In genomic region chr9:95555233-95555740, GRCm38 (mm10) we compare ENCODE assay signal across 23 mouse cellular contexts. TPM values are rescaled to one million over a fixed set of nuclear protein-coding genes. Genes with fewer than 3 reads are reported as not detected.
DNase-seq lines count a peak whose midpoint lies in the region; ATAC-seq and TF ChIP-seq lines count a peak whose summit lies in the region.
"Had no signal": no experiment of that assay in that cellular context is flagged by ENCODE, and none has a peak within 500 bp of the region (broad histone marks: within the 10 kb centered on the region; RNA-seq: fewer than 3 reads in every experiment).

No protein-coding gene starts in this region.

- peaks cover 35% of the 10 kb centered on the region for H3K27me3 ChIP-seq in liver, embryonic 12.5 days (replicated peaks)
- H3K27me3 ChIP-seq in midbrain, embryonic 13.5 days, result peaks cover 35% of the 10 kb centered on the region
- H3K27me3 ChIP-seq: CH12.LX had no signal

- peak overlapping the region; percentile 50 for H3K4me2 ChIP-seq in liver, embryonic 12.5 days
- no peak overlapping the region for H3K4me2 ChIP-seq in midbrain, embryonic 13.5 days (replicated peaks)
- H3K4me2 ChIP-seq: forebrain, embryonic 12.5 days; hindbrain, embryonic 13.5 days; lung, embryonic 14.5 days had no signal

- H3K27ac ChIP-seq in liver, embryonic 12.5 days, result peak overlapping the region; percentile 91
- no peak overlapping the region for H3K27ac ChIP-seq in midbrain, embryonic 13.5 days
- H3K27ac ChIP-seq: embryonic facial prominence, embryonic 10.5 days; forebrain, embryonic 12.5 days; heart, adult 2 months; hindbrain, embryonic 13.5 days; kidney, postnatal 0 days had no signal

- H3K36me3 ChIP-seq in liver, embryonic 12.5 days, result no peaks in the 10 kb centered on the region
- no peaks in the 10 kb centered on the region for H3K36me3 ChIP-seq in midbrain, embryonic 13.5 days
- H3K36me3 ChIP-seq: embryonic facial prominence, embryonic 10.5 days; forebrain, embryonic 12.5 days; G1E; hindbrain, embryonic 13.5 days had no signal

- no peak for TF ChIP-seq CTCF in lung, adult 2 months (IDR thresholded peaks at IDR 0.05; ENCODE audit: insufficient read depth, low read length)

- no peak for TF ChIP-seq POLR2A in lung, adult 2 months (IDR thresholded peaks at IDR 0.05; ENCODE audit: borderline replicate concordance, extremely low read depth, low read depth, low read length)

- 55% methylated on average over 5 of the region's 5 CpGs for WGBS in liver, embryonic 12.5 days (ENCODE audit: insufficient replicate concordance)
- WGBS in lung, adult 2 months, result 72% methylated on average over 5 of the region's 5 CpGs
- WGBS in midbrain, embryonic 13.5 days, result 76% methylated on average over 5 of the region's 5 CpGs

- peak; percentile 17 for ATAC-seq in erythroblast, adult 5-6 weeks (replicated peaks; ENCODE audit: low FRiP score, poor library complexity, severe bottlenecking)
- ATAC-seq in liver, embryonic 12.5 days, result peak; percentile 23; the same call in 1 of the 2 replicates
- ATAC-seq in megakaryocyte-erythroid progenitor cell, adult 5-6 weeks (replicated peaks; ENCODE audit: low FRiP score, low TSS enrichment, poor library complexity, severe bottlenecking), result peak; percentile 4
- no peak for ATAC-seq in midbrain, embryonic 13.5 days
- ATAC-seq: activated CD4-positive, CD25-positive, alpha-beta regulatory T cell, adult 4 months; inflammation-experienced regulatory T-cells, adult 6 months had no signal

- H3K9me3 ChIP-seq in liver, embryonic 12.5 days (replicated peaks), result no peaks in the 10 kb centered on the region
- no peaks in the 10 kb centered on the region for H3K9me3 ChIP-seq in midbrain, embryonic 13.5 days
- H3K9me3 ChIP-seq: embryonic facial prominence, embryonic 10.5 days; forebrain, embryonic 12.5 days; hindbrain, embryonic 13.5 days had no signal

- H3K9ac ChIP-seq in liver, embryonic 12.5 days, result peak overlapping the region; percentile 56
- H3K9ac ChIP-seq in midbrain, embryonic 13.5 days (replicated peaks), result no peak overlapping the region
- H3K9ac ChIP-seq: forebrain, embryonic 12.5 days; hindbrain, embryonic 13.5 days; lung, embryonic 14.5 days had no signal

- H3K4me1 ChIP-seq in liver, embryonic 12.5 days, result peaks cover 96% of the 10 kb centered on the region
- H3K4me1 ChIP-seq in lung, adult 2 months (ENCODE audit: control insufficient read depth, insufficient read depth, low read length), result no peaks in the 10 kb centered on the region
- peaks cover 13% of the 10 kb centered on the region for H3K4me1 ChIP-seq in midbrain, embryonic 13.5 days (replicated peaks)

- DNase-seq in MEL-GATA-1-ER (ENCODE audit: extremely low read depth, low read depth), result peak; percentile 64
- DNase-seq in ovary, adult 18-20 months (ENCODE audit: low spot score), result no peak
- DNase-seq in lung, adult 2 months, result no peak
- DNase-seq: adrenal gland, postnatal 14 days; B cell, adult 2 months; gastrocnemius, postnatal 36 days; heart, adult 2 months; kidney, adult 18-20 months; lung, embryonic 14.5 days; midbrain, embryonic 14.5 days; right cerebral cortex, postnatal 4 days had no signal

- no peak overlapping the region for H3K4me3 ChIP-seq in liver, embryonic 12.5 days
- H3K4me3 ChIP-seq in lung, adult 2 months (replicated peaks; ENCODE audit: extremely low read depth, low read depth, low read length), result no peak overlapping the region
- H3K4me3 ChIP-seq in midbrain, embryonic 13.5 days (replicated peaks), result no peak overlapping the region
- H3K4me3 ChIP-seq: embryonic facial prominence, embryonic 10.5 days; forebrain, embryonic 12.5 days; heart, adult 2 months; hindbrain, embryonic 13.5 days had no signal

RNA-seq across cellular contexts. Expression of gene Paqr9, which starts 4.2 kb away (rescaled TPM):
- total RNA-seq in erythroblast, adult 5-6 weeks (2015; ENCODE audit: low replicate concordance), result 89.2 and 103 TPM in 2 replicates
- 114 and 145 TPM in 2 replicates for total RNA-seq in erythroblast, adult 5-6 weeks (2017; ENCODE audit: low replicate concordance)
- 14.2 and 14.3 TPM in 2 replicates for polyA plus RNA-seq in liver, embryonic 12.5 days (2016; fragmentation: Nextera tagmentation; extraction: Ambion mirVana)
- total RNA-seq in megakaryocyte-erythroid progenitor cell, adult 5-6 weeks (2014; fragmentation: Nextera tagmentation), result 31.8 and 38.8 TPM in 2 replicates
- total RNA-seq in megakaryocyte-erythroid progenitor cell, adult 5-6 weeks (2017), result 18.1 and 22.1 TPM in 2 replicates
- 1.8 and 2.0 TPM in 2 replicates for polyA plus RNA-seq in lung, adult 2 months (2012; rRNA removed)
- 1.8 and 1.9 TPM in 2 replicates for polyA plus RNA-seq in midbrain, embryonic 13.5 days (2015; fragmentation: Nextera tagmentation; extraction: Ambion mirVana)
- total RNA-seq: CH12.LX had no signal
- polyA plus RNA-seq: G1E; inflammation-experienced regulatory T-cells, adult 6 months; lung, embryonic 14.5 days had no signal

RNA-seq across cellular contexts. Expression of gene U2surp, which starts 43.5 kb away (rescaled TPM):
- total RNA-seq in erythroblast, adult 5-6 weeks (2015; ENCODE audit: low replicate concordance), result 46.0 and 63.0 TPM in 2 replicates
- 50.9 and 52.0 TPM in 2 replicates for total RNA-seq in erythroblast, adult 5-6 weeks (2017; ENCODE audit: low replicate concordance)
- polyA plus RNA-seq in liver, embryonic 12.5 days (2016; fragmentation: Nextera tagmentation; extraction: Ambion mirVana), result 95.2 and 98.9 TPM in 2 replicates
- total RNA-seq in megakaryocyte-erythroid progenitor cell, adult 5-6 weeks (2014; fragmentation: Nextera tagmentation), result 96.6 and 116 TPM in 2 replicates
- total RNA-seq in megakaryocyte-erythroid progenitor cell, adult 5-6 weeks (2017), result 251 and 271 TPM in 2 replicates
- 1.7 and 3.7 TPM in 2 replicates for polyA plus RNA-seq in lung, adult 2 months (2012; rRNA removed)
- polyA plus RNA-seq in midbrain, embryonic 13.5 days (2015; fragmentation: Nextera tagmentation; extraction: Ambion mirVana), result 153 and 172 TPM in 2 replicates

Comparison
In these comparisons a context has a peak if more than half of its experiments do, and no peak if none do; other contexts are left out.
1. RNA of gene U2surp, which starts 43.5 kb away (polyA plus RNA-seq): 153 to 172 TPM in midbrain, embryonic 13.5 days and 95.2 to 98.9 TPM in liver, embryonic 12.5 days; 1.7 to 3.7 TPM in lung, adult 2 months; every median in the first group is over 10 times any median in the second.